Mouse (Mus musculus) heart, postnatal 0 days (tissue): Measurements from ENCODE around the gene Ntf5.

Experiments used
- CTCF ChIP-seq: IDR thresholded peaks from 2 replicates; pipeline ENCODE4 v1.5.1; 2016; ENCODE audit warnings: antibody characterized with exemption, control low read depth, low read depth
- EP300 ChIP-seq: IDR thresholded peaks from 2 replicates; pipeline ENCODE4 v1.6.1; 2016; ENCODE audit warnings: antibody characterized with exemption, low read depth

DNA sequence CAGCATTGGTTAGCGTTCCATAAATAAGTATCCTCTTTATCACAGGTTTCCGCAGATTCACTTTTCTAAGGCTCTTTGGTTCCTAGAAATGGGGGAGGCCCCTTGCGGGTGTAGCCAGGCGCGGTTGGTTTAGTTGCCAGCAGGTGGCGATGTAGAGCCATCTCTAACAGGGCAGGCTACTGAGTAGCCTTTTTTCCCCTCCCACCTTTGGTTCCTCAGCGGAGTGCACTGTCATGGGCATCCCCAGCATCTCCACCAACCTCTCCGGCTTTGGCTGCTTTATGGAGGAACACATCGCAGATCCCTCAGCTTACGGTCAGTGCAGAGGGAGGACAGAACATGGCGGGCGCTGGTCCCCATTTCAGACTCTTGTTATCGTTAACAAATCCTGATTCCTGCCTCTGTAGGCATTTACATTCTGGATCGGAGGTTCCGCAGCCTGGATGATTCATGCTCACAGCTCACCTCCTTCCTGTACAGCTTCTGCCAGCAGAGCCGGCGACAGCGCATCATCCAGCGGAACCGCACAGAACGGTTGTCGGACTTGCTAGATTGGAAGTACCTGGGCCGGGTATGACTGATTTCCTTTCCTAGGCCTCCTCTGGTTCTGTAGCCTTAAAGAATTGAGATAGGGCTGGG, 38.0 kb downstream of the Ntf5 start:
- TF ChIP-seq CTCF (peak; percentile 81), EP300 (no peak)
